Mouse (Mus musculus) cerebellum, postnatal 36 days (tissue): ENCODE results near the gene Psen2.

Experiments used
- DNase-seq, 2 experiments: peaks; one replicate each; pipeline ENCODE4 v3.0.0; 2021 to 2022; ENCODE audit warnings: mixed read lengths in 2 of 2

Psen2 gene

DNA sequence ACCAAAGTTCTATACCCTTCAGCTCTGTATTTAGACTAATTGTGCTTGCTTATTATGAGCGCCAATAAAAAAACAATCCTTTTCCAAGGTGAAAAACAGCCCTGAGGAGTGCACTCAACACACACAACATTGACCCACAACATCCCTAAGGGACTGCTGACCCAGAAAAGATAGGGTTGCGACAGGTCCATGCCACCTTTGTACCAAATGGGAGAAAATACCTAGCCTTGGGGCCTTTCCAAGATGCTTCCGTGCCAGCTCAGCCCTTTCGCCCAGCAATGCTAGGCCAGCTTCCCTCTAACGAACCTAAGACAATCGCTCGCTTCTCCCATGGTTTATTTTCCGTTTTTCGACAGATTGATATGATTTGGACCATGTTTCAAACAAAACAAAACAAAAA is 66.7 kb downstream of the Psen2 start:
- DNase-seq = no peak

DNA sequence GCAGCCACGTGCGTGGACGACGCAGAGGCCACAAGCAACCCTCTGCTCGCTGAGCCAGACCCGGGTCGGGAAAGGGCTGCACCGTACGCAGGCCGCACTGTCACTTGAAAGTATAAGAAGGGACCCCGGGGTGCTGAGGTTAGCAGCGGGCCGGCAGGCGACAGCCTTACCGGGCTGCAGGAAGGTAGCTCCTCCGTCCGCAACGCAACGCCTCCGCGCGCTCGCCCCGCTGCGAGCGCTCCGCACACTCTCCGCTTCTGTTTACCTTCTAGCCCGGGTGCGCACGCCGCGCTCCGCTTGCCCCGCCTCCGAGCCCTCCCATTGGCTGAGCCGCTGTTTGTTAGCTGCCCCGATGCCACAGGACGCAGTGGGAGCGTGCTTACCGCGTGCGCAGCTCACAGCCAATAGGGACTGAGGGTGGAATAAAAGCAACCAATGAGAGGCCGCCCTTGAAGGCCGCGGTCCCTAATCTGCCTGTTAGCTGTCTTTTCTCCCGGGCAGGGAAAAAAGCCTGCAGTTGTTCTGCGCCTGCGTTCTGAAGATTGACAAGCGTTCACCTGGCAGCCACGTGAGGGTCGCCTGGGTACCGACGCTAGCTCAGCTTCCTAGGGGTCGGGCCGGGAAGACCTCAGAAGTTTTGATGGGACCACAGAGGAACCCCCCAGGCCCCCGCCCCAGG is 67.4 kb downstream of the Psen2 start:
- DNase-seq = peak; percentile 98

DNA sequence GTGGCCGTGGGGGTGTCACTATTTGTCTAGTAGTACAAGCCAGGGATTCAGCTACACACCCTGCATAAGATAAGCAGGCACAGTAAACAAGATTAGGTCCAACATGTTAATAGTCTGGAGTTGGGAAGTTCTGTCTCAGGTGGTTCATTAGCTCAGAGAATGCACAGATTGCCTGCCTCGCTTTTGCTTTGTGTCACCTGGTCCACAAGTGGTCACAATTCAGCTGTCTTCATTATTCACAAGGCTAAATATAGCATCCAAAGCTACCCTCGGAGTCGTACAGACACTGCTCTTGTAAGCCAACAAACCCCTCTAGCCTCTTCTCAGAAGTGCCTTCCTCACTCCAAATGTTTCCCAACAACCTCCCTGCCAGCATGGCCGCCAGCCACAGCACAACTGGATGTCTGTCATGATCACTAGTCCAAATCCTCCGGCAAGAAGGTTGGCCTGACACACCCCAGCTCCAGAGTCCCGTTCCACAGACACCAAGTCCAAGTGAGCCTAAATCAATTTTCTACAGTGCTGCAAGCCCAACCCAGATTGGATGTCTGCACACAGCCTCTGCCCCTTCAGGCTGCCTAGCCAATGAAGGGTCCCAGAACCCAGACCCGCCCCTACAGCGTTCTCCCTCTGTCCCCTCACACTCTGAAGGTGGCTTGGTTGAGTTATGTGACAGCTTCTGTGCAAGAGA is 68.3 kb downstream of the Psen2 start:
- peak in 1 of 2 experiments; percentile 38 for DNase-seq

DNA sequence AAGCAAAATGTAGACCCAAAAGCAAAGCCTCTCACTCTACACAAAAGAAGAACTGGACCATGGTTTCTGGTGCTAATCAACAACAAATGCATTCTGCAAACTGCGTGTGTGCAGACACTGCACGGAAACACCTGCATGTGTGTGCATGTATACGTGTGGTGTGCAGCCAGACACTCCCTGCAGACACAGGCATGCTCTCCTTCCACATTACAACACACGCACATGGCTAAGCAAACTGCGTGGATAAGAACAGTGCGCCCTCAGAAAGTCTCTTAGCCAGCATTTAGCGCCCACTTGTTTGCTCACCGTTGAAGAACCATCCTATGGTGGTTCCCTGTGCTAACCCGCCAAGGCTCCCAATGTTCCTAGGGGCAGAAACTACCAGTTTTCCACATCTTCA is 69.2 kb downstream of the Psen2 start:
- no peak for DNase-seq

DNA sequence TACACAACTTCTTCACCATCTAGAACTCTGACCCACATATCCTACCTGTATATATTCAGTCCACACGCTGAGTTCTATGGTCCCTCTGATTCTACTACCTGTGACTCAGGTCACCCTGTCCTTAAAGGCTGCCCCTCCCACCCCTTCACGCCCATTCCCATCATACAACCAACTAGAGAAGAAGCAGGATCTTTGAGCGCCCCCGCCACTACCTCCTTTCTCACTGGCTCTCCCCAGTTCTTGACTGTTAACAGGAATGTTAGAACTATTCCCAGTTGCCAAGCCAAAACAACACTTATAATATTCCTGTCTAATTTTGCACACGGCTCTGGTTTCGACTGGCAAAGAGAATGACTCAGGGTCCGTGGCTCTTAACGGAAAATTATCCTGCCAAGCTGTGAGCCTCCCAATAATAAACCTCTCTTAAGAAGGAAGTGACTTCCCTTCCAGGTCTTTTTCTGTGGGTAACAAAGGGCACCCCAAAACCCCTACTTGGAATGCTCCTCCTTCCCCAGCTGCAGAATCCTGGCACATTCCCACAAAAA is 69.8 kb downstream of the Psen2 start:
- DNase-seq = no peak

DNA sequence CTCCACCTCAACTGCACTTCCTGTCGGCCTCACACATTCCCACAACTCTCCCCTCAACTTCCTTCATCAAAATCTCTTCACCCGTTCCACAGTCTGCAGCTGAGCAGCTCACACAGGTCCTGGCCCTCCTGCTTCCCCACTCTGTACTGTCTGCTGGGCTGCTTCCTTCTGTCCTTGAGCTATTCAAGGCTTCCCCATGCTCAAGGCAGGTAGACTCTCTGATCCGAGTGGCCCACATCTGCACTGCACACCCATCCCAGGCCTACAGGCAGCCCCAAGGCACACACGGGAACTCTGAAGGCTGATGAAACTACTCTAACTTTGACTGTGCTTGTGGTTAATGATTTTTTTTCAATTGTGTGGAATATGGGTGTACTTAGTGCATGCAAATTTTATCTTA is 70.4 kb downstream of the Psen2 start:
- DNase-seq = no peak

DNA sequence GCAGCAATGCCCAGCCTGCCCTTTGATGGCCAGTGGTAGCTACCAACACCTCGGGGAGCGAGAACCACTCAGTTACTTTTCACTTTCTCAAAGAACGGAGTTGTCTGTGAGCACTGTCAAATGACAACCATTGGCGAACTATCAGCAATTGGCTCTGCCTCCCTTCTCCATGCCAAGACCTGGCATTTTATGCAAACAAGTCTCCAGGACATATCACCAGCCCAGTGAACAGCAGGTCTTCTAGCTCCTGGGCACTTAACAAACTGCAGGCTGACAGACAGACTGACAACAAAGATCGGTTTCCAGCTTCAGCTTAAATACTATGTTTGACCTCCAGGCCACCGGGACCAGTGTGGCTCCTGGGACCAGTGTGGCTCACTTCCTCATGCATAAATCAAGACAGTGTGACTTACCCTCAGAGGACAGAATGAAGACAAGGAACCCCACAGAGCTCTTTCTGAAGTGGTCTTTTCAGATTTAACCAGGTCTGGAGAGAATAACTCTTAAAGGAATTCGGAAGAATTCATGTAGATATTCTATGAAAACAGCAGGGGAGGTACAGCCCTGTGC is 71.5 kb downstream of the Psen2 start:
- no peak for DNase-seq

DNA sequence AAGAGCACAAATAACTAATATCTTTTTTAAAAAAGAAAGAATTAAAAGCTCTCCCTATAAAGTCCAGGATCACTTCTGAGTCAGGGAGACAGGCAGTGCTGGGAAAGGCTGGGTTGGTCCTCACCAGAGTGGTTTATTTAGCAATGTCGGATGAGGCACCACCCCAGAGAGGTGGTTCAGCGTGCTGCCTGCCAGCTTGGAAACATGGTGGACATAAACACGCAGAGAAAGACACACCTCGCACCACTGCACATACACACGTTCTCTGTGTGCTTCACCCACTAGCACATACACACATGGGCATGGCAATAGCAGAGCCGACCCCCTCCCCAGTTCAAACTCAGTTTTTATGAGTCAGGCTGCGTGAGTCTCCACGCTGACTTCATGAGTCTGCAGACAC is 72.1 kb downstream of the Psen2 start:
- DNase-seq = no peak

DNA sequence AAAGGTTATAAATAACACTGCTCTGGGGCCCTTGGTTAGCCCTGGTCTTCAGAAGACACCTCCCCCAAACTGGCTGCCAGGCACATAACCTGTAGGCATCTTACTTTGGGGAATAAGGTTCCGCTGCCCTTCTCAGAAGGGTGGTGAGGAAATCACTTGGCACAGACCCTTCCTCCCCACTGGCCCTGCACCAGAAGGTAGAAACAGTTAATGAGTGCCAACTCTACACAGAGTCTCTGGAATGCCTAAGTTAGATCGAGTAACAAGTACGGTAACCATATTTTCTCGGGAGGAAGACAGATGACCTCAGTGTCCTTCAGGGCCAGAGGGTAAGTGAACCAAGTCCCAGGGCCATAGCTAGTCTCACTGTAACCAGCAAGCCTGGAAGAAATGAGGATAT is 74.3 kb downstream of the Psen2 start:
- DNase-seq = no peak

DNA sequence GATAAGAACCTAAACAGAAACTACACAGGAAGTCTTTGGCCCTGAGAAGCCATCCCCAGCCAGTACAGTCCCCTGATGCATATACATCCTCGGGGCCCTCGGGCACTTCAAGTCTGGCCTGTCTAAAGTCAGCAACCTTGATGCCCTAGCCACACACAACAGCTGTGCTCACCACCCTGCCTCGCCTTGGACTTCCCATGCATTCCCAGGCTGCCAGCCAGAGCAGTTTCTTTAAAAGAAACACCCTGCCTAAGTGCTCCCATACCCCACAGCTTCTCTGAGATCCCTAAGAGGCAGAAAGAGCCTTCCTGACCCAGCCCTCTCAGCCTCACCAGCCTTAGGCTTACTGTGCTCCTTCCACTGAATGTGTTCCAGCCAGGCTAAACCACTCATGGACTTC is 76.9 kb downstream of the Psen2 start:
- no peak for DNase-seq

DNA sequence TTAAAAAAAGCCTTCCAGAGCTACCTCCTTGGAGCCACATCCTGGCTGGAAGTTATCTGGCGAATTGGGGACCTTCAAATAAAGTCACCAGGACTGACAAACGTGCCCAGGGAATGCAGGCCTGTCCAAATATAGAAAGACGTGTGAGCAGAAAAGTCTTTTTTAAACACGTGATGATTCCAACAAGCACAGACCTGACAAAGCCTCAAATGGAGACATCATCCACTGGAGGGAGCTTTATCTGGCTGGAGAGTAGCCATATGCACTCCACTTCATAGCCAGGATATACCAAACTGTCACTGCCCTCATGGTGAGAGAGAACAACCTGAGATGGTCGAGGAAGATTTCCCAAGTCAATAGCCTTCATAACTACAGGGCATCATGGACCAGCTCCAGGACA is 77.4 kb downstream of the Psen2 start:
- DNase-seq = no peak

DNA sequence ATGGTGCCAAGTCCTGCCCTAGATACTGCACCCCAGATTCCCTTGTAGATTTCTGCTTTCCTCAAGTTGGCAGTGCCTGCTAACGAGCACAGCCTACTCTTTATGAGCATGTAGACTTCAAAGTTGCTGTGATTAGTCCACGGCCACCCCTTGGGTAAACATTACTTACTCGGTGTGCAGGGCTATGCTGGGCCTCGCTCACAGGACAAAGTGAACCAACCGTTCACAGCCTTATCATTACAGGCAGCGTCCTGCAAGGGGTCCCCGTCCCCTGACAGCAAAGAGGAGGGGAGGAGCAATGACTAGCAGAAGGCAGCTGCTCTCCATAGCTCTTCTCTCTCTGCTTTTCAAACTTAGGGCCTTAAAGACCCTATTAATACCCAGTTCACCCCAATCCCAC is 78.5 kb downstream of the Psen2 start:
- DNase-seq = no peak

DNA sequence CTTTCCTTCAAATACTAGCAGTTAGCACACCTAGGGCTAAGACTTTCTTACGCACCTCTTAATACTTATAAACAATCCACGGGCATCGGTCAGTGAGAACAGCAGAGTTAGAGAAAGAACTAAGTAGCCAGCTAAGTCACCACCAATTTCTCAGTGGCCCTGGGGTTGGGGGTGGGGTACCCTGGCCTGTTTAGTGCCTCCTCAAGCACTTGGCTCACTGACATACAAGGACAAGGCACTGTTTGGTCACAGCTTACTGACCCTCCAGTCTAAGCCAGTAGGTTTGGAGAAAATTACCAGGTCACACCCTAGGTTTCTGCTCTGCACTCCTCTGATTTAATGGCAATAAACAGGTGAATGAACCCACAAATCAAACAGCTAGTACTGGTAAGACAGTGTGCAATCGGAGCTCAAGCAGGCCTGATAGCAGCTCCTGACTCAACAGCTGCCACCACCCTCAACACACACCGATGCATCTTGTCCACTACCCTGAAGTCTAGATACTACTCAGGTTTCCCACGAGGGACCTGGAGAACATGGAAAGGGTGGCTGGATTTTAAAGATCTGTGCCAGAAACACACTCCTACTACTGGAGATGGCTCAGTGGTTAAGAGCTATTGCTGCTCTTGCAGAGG is 79.6 kb downstream of the Psen2 start:
- no peak for DNase-seq

DNA sequence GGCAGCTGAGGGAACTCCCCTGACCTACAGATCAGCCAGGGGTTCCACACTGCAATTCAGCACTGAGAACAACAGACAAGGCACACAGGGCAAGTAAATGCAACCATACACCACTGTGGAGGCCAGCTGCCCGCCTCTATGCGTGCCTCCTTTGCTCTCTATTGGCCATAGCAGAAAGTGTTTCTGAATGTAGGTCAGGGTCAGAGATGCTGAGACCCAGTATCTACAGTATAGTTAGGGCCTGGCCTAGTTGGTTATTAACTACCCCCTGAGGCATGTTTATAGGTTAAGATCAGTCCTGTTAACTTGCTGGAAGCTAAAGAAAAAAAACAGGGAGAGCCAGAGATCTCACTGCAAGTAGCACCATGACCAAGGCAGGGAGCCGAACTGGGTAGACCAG is 80.5 kb downstream of the Psen2 start:
- DNase-seq = no peak

DNA sequence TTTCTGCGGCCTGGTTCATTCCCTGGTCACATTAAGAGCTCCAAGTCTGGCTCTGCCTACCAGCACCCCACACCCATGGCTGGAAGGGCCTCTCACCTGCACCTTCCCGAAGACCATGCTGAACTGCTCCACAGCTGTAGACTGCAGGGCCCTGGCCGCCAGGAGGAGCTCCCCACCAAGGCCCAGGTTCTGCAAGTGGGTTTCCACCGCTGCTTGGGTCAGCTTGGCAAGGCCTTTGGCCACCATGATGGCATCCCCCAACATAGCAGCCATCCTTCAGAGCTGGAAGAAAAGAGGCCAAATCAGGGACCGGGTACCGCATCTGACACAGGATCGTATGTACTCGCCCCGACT is 81.3 kb downstream of the Psen2 start:
- DNase-seq = no peak

DNA sequence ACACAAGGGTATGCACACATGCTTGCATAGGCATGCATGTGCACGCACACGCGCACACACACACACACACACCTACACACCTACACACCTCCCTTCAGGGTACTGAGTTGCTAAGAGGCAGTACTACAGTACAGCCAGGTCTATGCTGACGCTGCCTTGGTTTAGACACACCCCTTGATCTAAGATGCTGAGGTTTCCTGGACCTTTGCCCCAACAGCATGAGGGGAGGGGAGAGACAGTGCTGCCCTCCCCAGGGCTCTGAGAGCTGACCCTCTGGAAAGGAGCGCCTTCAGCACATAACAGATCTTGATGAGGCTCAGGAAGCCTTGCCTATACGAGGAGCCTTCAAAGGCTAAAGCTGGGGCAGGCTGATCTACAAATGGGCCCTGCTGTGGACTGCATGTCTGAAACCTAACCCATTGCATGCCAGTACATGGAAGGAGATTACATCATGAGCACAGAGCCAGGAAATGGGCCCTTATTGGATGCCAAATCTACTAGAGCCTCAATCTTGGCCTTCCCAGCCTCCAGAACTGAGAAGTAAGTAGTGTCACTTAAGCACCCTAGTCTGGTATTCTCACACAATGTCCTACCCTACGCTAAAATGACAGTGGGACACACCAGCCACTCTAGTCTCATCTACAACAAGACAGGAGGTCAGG is 81.8 kb downstream of the Psen2 start:
- DNase-seq = no peak

DNA sequence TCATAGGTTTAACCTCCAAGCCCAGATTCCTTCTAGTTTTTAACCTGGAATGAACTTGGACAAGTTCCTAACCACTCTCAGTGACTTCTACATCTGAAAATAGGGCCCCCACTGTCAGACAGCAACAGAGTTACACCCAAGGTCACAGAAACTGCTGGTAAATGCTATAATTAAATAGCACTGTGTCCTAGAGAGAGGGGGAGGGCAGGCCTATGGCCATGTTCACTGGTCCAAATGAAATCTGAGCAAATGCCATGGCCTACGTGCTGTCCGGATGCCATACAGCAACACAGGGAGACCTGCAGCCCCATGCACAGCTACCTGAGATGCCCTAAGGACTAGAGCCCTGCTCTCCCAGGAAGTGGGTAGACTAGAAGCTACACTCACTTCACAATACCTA is 83.4 kb downstream of the Psen2 start:
- DNase-seq = no peak

DNA sequence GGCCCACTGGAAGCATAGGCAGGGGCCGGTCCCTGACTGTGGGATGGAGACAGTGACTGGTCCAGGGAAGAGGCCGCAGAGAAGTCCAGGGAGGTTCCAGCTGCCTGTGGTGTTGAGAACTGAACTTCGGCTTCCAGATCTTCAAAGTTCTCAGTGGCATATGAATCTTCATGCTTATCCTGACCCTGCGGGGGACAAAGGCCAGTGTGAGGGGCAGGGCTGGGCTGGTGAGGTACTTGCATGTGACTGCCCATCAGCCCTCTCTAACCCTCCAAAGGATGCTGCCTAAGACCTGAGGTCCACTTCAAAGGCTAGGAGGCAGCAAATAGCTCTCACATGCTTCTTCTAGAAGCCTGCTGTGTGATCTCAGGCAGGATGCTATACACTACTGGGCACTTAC is 84.1 kb downstream of the Psen2 start:
- DNase-seq = no peak

DNA sequence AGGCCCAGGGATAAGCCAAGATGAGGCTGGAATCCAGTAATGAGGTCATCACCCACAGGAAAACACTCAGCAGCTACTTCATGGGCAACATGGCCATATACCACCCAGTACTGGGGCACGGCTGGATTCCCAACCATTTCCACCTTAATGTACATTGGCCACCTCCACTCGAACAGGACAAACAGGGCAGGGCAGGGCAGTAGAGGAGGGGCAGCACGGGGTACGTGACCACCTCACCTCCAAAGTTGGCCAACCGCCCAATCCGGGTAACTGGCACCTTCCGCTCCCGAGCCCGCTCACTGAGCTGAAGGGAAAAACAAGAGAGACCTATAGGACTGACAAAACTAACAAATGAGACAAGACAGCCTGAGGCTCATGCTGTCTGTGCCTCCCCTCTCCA is 84.9 kb downstream of the Psen2 start:
- peak in 1 of 2 experiments; percentile 29 for DNase-seq
